Mouse (Mus musculus) adipocyte (in vitro differentiated cells): ENCODE results near the gene Angptl6.
A peak's percentile ranks its signal among the peaks of the same experiment; 100 is the strongest.

Experiments used
- DNase-seq: peaks from one replicate; pipeline ENCODE4 v3.0.0-alpha.2; 2016; ENCODE audit warnings: low spot score

Gene Angptl6

DNA sequence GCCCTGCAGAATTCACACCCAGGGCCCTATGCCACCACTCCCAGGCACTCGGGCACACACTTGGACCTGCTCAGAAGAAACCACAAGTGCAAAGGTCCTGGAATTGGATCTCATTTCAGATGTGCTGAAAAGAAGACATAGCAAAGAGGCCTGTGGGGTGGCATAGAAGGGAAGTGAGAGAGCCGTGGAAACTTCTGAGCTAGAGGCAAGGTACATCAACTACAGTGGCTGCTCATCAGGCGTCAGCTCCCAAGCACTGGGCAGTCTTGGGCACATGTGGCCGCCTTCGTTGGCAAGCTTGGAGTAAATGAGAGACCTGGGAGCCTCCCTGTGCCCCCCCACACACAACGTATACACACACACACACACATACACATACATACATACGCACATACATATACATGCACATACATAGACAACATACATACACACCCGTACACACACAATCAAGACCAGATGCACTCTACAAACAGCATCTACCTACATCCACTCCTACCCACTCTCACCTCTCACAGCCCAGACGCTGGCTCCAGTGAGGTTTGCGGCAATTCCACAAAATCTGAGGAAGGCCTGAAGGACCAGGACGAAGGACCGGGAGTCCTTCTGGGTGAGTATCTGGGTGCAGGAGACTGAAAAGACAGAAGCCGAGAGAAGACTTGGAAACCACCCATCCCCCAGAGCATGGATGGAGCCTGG lies at the start of gene Angptl6:
Gene Angptl6, minus strand, starts transcription at position 631 of the 696 bp plus-strand sequence.
- no peak for DNase-seq

GRCm38 (mm10) chr9:20923258-20923657 lies 43.7 kb upstream of the Angptl6 start:
- DNase-seq: no peak

DNA sequence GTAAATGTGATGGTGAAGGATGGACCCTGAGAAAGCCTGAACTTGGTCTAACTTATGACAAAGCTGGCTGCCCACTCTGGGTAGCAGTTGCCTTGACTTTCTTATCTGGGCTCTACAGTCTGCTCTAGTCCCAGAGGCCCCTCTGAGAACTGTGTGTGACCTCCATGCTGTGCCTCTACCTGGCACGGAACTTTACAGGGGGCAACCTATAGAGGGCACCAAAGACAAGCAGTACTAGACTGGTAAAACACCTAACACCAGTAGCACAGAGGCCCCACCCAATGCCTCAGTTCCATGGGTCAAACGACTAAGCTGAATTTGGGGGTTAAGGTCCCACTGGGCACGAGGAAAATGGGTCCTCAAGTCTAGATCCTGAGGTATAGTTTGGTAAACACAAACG lies 36.6 kb upstream of the Angptl6 start:
- no peak for DNase-seq

- DNase-seq: no peak
Measured at GRCm38 (mm10) chr9:20909948-20910347, 30.4 kb upstream of the Angptl6 start.

- DNase-seq: no peak
Measured at GRCm38 (mm10) chr9:20902174-20902491, 22.6 kb upstream of the Angptl6 start.

- peak; percentile 69 for DNase-seq
Measured at GRCm38 (mm10) chr9:20901466-20902173, 22.1 kb upstream of the Angptl6 start.

DNA sequence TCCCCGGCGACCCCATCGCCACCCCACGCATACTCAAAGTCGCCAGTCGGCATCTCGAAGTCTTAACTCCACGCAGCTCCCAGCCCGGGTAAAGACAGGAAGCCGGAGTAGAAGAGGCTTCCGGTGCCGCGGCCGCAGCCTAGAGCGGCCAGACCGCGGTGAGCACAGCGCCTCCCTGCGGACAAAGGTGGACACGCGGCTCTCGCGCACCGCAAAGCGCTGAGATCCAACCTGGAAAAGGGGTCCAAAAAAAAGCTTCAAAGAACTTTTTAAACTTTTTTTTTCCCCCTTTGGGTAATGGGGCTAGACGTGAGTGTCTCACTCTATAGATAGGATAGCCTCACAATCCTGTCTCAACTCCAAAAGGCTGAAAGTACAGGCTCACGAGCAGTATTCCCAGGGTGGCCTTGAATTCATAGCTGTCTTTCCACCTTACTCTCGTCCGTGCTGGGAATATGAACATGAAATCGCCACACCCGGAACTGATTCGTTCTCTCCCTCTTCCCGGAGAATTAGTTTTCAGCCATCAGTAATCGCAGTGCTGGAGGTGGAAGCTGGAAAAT lies 19.1 kb upstream of the Angptl6 start, which contains the start of gene Eif3g:
Gene Eif3g, minus strand, starts transcription at position 113 of the 563 bp plus-strand sequence.
- peak; percentile 83 for DNase-seq

GRCm38 (mm10) chr9:20897736-20898510 lies 18.4 kb upstream of the Angptl6 start:
- no peak for DNase-seq

GRCm38 (mm10) chr9:20895382-20895781 lies 15.9 kb upstream of the Angptl6 start:
- DNase-seq: no peak

GRCm38 (mm10) chr9:20894629-20895028 lies 15.1 kb upstream of the Angptl6 start:
- DNase-seq: no peak

DNA sequence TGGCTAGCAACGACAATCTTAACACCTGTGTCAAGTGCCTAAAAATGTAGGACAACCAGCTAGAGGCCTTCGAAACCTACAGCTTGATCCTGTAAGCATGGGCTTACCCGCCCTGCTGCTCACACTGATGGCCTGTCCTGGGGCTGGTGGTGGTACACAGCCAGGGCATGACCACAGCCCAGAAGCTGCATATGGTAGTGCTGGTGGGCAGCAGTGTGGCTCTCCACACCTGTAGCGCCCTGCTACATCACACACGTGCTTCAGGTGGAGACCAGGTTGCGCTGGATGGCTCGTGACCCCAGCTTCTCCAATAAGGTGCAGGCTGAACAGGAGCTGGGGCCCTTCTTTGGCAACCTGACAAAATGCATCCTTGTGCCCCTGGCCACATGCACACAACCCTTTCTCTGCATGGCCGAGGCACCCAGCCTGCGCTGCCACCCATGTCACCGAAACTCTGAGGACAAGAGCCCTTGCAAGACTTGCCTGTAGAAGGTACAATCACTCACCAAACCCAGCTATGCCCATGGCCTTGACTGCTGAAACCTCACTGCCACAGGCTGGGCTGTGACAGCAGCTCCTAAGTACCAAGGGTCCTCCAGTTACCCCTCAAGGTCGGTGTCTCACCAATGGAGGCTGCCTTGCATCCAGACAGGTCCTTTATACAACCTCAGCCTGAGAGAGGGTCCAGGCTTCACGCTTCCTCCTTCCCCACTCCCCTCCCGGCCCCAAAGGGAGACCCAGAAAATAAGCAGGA lies 14.2 kb upstream of the Angptl6 start:
- DNase-seq: no peak

DNA sequence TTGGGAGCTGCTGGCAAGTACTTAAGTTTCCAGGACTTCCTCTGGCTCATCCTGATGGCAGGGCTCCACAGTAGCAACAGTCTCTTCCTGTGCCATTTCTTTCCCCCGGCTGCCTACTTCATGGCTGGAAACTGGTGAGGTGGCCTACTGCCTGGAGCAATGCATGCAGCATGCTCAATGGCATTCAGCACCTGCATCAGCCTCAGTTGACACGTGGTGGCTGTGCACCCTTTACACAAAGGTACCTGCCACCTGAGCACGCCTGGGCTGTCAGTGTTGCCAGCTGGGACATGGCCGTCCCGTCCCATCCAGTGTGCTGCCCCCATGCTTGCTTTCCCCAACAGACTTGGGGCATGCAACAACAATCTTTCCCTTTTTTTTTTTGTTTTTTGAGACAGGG lies 13.5 kb upstream of the Angptl6 start:
- DNase-seq: no peak

GRCm38 (mm10) chr9:20892104-20892653 lies 12.7 kb upstream of the Angptl6 start:
- DNase-seq: no peak

GRCm38 (mm10) chr9:20891339-20892103 lies 12.0 kb upstream of the Angptl6 start:
- DNase-seq: no peak

- DNase-seq: no peak
Measured at GRCm38 (mm10) chr9:20890411-20890810, 10.9 kb upstream of the Angptl6 start.

DNA sequence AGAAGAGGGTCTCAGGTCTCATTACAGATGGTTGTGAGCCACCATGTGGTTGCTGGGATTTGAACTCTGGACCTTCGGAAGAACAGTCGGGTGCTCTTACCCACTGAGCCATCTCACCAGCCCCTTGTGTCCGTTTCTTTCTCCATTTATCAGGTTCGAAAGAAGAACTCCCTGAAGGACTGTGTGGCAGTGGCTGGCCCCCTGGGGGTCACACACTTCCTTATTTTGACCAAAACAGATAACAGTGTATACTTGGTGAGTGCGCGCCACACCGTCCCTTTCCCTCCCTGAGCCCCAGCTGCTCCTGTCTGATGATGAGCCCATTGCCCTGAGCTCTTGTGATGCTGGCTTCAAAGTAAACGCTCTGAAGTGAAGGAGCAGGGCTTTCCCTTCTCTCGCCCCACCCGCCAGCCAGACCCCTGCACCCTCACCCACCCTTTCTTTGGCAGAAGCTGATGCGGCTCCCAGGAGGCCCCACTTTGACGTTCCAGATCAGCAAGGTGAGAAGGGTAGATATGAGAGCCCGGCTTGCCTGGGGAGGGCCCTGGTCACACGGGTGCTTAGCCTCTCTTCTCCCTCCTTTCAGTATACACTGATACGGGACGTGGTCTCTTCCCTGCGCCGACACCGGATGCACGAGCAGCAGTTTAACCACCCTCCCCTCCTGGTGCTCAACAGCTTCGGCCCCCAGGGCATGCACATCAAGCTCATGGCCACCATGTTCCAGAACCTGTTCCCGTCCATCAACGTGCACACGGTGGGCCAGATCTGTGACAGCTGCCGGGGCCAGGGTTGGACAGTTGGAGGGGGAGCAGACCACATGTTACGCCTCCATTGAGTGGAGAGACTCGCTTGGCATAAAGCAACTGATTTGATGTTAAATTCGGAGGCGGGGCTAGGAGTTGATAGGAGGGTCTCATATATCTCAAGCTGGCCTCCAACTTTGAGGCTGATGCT lies 9.9 kb upstream of the Angptl6 start:
- no peak for DNase-seq

DNA sequence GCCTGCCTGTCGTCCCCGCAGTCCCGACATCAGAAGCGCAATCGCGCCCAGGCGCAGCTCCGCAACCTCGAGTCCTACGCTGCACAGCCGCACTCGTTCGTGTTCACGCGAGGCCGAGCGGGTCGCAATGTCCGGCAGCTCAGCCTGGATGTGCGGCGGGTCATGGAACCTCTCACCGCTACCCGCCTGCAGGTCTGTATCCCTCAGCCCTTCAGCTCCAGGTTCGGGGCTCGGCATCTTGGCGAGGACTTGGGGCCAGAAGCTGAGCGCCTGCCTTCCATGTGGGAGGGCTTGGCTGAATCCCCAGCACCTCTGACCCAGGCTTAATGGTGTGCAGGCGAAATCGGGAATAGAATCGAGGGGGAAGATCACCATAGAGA lies 8.8 kb upstream of the Angptl6 start:
- peak; percentile 69 for DNase-seq

DNA sequence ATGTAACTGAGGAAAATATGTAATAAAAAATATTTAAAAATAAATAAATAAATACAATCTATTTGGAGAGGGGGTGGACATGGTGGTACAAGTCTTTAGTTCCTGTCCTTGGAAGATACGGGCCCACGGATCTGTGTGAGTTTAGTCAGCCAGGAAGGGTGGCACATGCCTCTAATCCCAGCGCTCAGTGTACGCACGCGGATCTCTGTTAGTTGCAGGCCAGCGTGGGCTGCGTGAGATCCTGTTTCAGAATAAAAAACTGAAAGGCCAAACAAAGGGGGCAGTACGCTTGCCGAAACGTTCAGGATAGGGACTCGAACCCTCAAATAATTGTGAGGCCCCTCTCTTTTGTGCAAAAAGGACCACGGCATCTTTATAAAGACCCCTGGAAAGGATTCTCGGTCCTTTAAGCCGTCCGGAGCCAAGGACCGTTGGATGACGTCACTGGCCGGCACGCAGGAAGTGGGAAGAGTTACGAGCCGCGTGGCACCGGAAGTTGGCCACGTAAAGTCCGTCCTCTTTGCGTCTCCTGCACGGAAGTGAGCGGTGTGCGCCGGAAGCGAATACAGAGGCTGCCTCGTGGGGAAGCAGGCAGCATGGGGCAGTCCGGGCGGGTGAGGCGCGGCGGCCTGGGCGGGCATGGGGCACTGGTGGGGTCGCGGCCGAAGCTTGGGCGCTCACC lies 8.3 kb upstream of the Angptl6 start, which contains the start of gene Ppan:
Gene Ppan, plus strand, starts transcription at position 472 of the 682 bp plus-strand sequence.
- DNase-seq: peak; percentile 97

GRCm38 (mm10) chr9:20887191-20887590 lies 7.7 kb upstream of the Angptl6 start:
- no peak for DNase-seq
